Mouse (Mus musculus) CH12.LX (cell line): ENCODE data around the gene Prkcb. TPM values are rescaled to one million over a fixed set of nuclear protein-coding genes. Genes with fewer than 3 reads are reported as not detected.

ENCODE experiments used
- DNase-seq: peaks from one replicate; pipeline ENCODE4 v3.0.0-alpha.2; 2013; ENCODE audit errors: extremely low read depth
- H3K27ac ChIP-seq: 2 replicates; pipeline ENCODE4 v1.5.1; 2012; ENCODE audit warnings: low read depth, mild to moderate bottlenecking, control low read depth, moderate library complexity; ENCODE audit not compliant: insufficient read depth
- H3K27me3 ChIP-seq: replicated peaks from 2 replicates; pipeline ENCODE3; 2012; ENCODE audit warnings: inconsistent platforms
- H3K36me3 ChIP-seq, 2 experiments: replicated peaks in 1 of 2; 2 replicates each; pipeline versions ENCODE3 to v1.6.1; 2012; ENCODE audit warnings: inconsistent platforms in 1 of 2, low read length in 1 of 2, mild to moderate bottlenecking in 1 of 2, mixed read lengths in 1 of 2, moderate library complexity in 1 of 2; ENCODE audit not compliant: control insufficient read depth in 1 of 2, insufficient read depth in 1 of 2
- H3K4me1 ChIP-seq, 2 experiments: 2 replicates each; pipeline ENCODE4 v1.6.1; 2012; ENCODE audit warnings: inconsistent platforms in 1 of 2, moderate library complexity in 1 of 2; ENCODE audit not compliant: insufficient read depth in 2 of 2, control insufficient read depth in 1 of 2
- H3K4me2 ChIP-seq: 2 replicates; pipeline ENCODE4 v1.6.1; 2012; ENCODE audit warnings: low read depth, mild to moderate bottlenecking, control low read depth; ENCODE audit not compliant: poor library complexity, insufficient read depth, severe bottlenecking
- H3K4me3 ChIP-seq, 3 experiments: fragments of 150-350 bp in 1 of 3; sonication (generic) in 1 of 3; replicated peaks in 1 of 3; 2 replicates each; pipeline versions ENCODE3 to v1.5.1; 2011 to 2012; ENCODE audit warnings: low read depth in 2 of 3, low read length in 2 of 3, mild to moderate bottlenecking in 2 of 3, moderate library complexity in 2 of 3, control low read depth in 1 of 3, improper control_type of control experiment in 1 of 3, inconsistent platforms in 1 of 3, mixed read lengths in 1 of 3; ENCODE audit not compliant: poor library complexity in 1 of 3
- H3K79me2 ChIP-seq: replicated peaks from 2 replicates; pipeline ENCODE4 v1.6.1; 2012; ENCODE audit warnings: mild to moderate bottlenecking, moderate library complexity; ENCODE audit not compliant: control insufficient read depth, poor library complexity, insufficient read depth, severe bottlenecking; ENCODE audit errors: extremely low read depth
- H3K9ac ChIP-seq: 2 replicates; pipeline ENCODE4 v1.6.1; 2012; ENCODE audit warnings: low read depth, mild to moderate bottlenecking, control low read depth, moderate library complexity; ENCODE audit not compliant: insufficient read depth
- H3K9me3 ChIP-seq: replicated peaks from 2 replicates; pipeline ENCODE3; 2012; ENCODE audit warnings: low read length, inconsistent platforms, mixed read lengths
- BHLHE40 ChIP-seq: IDR thresholded peaks from 2 replicates; pipeline ENCODE4 v1.6.1; 2011; ENCODE audit warnings: mild to moderate bottlenecking, low read depth, low read length, improper control_type of control experiment
- CHD2 ChIP-seq: IDR thresholded peaks from 2 replicates; pipeline ENCODE4 v1.6.1; 2011; ENCODE audit warnings: low read length, improper control_type of control experiment
- E2F4 ChIP-seq: IDR thresholded peaks from 2 replicates; pipeline ENCODE4 v1.6.1; 2011; ENCODE audit warnings: low read depth, low read length, improper control_type of control experiment; ENCODE audit not compliant: insufficient replicate concordance
- ETS1 ChIP-seq: conservative IDR thresholded peaks from 2 replicates; pipeline ENCODE4 v1.6.1; 2012; ENCODE audit warnings: low read depth, mild to moderate bottlenecking, inconsistent platforms, low read length, improper control_type of control experiment, moderate library complexity
- GABPA ChIP-seq: IDR thresholded peaks from 2 replicates; pipeline ENCODE4 v1.6.1; 2012; ENCODE audit warnings: low read depth, low read length, improper control_type of control experiment, inconsistent platforms; ENCODE audit not compliant: insufficient replicate concordance
- IRF4 ChIP-seq: IDR thresholded peaks from 2 replicates; pipeline ENCODE4 v1.6.1; 2014; ENCODE audit warnings: low read depth, mild to moderate bottlenecking, inconsistent platforms, low read length, improper control_type of control experiment
- JUND ChIP-seq: conservative IDR thresholded peaks from 2 replicates; pipeline ENCODE4 v1.6.1; 2011; ENCODE audit warnings: low read depth, low read length, improper control_type of control experiment
- KAT2A ChIP-seq: IDR thresholded peaks from 2 replicates; pipeline ENCODE4 v1.6.1; 2012; ENCODE audit warnings: low read length, improper control_type of control experiment, inconsistent platforms; ENCODE audit not compliant: insufficient replicate concordance
- MAFK ChIP-seq: IDR thresholded peaks from 2 replicates; pipeline ENCODE4 v1.6.1; 2011; ENCODE audit warnings: low read length, improper control_type of control experiment; ENCODE audit not compliant: insufficient replicate concordance
- MAX ChIP-seq: IDR thresholded peaks from 2 replicates; pipeline ENCODE4 v1.6.1; 2011; ENCODE audit warnings: low read length, improper control_type of control experiment
- MEF2A ChIP-seq: IDR thresholded peaks from 2 replicates; pipeline ENCODE4 v1.6.1; 2014; ENCODE audit warnings: low read depth, mild to moderate bottlenecking, inconsistent platforms, low read length, improper control_type of control experiment, borderline replicate concordance
- NELFE ChIP-seq: IDR thresholded peaks from 2 replicates; pipeline ENCODE4 v1.6.1; 2011; ENCODE audit warnings: low read depth, low read length, improper control_type of control experiment
- POLR2AphosphoS2 ChIP-seq: IDR thresholded peaks from 2 replicates; pipeline ENCODE4 v1.6.1; 2011; ENCODE audit warnings: low read depth, low read length, improper control_type of control experiment
- SIN3A ChIP-seq: IDR thresholded peaks from 2 replicates; pipeline ENCODE4 v1.6.1; 2012; ENCODE audit warnings: low read length, improper control_type of control experiment, inconsistent platforms
- TBP ChIP-seq: conservative IDR thresholded peaks from 2 replicates; pipeline ENCODE4 v1.6.1; 2011; ENCODE audit warnings: low read depth, low read length, improper control_type of control experiment
- USF2 ChIP-seq: conservative IDR thresholded peaks from 2 replicates; pipeline ENCODE4 v1.6.1; 2011; ENCODE audit warnings: low read depth, low read length, improper control_type of control experiment
- ZMIZ1 ChIP-seq: IDR thresholded peaks from 2 replicates; pipeline ENCODE4 v1.6.1; 2012; ENCODE audit warnings: low read depth, mild to moderate bottlenecking, inconsistent platforms, low read length, improper control_type of control experiment
- ZNF384 ChIP-seq: IDR thresholded peaks from 2 replicates; pipeline ENCODE4 v1.6.1; 2012; ENCODE audit warnings: low read depth, low read length, improper control_type of control experiment, inconsistent platforms
- dilution Hi-C: fragments of 300-500 bp; cut with MboI; formaldehyde crosslinking; loops from 2 replicates; pipeline ENCODE4 v1.14.3; 2020; ENCODE audit warnings: low sequenced_read_pairs; ENCODE audit not compliant: extremely low pct_unique_long_range_greater_than_20kb, extremely low pct_ligation_motif_present
- in situ Hi-C: fragments of 300-500 bp; cut with MboI; formaldehyde crosslinking; loops from 3 replicates; pipeline ENCODE4 v1.14.3; 2019; ENCODE audit warnings: low sequenced_read_pairs, low pct_ligation_motif_present, low pct_unique_long_range_greater_than_20kb, mixed read lengths
- polyA plus RNA-seq: library from polyadenylated mRNA; unstranded; fragments of >175 nt; gene quantifications from 2 replicates; pipeline ENCODE4 v1.2.1, GENCODE M21; 2012; ENCODE audit warnings: low read depth; ENCODE audit not compliant: insufficient read length
- total RNA-seq, 2 experiments: library from RNA; depleted of rRNA; stranded (reverse); fragments of 300-350 nt in 1 of 2; fragments of >200 nt in 1 of 2; gene quantifications; 2 replicates each; pipeline ENCODE4 v1.2.3; 2012 to 2014

Gene Prkcb
- total and polyA plus RNA-seq, 3 experiments: 323 to 463 (median 337) TPM

DNA sequence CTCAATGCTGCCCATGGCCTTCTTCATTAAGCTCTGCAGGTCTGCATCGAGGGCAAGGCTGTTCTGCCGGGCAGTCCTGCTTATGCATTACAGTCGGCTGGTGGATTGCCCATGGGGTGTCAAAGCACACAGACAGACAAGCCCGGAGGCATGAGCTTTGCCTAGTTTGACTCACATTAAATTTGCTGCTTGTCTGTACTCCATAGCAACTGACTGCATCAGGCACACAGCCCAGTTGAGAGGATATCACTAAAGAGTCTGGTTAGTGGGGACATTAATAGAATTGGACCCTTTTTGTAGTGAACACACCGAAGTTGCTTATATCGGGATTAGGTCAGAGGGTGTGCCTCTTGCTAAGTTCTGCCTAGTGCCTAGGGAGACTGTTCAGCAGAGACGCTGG, 45.1 kb downstream of the Prkcb start:
- H3K36me3 ChIP-seq: peaks cover 24 to 88% of the 10 kb centered on the region in 2 experiments
- in situ Hi-C loops: no loop called here
- no peak for DNase-seq

DNA sequence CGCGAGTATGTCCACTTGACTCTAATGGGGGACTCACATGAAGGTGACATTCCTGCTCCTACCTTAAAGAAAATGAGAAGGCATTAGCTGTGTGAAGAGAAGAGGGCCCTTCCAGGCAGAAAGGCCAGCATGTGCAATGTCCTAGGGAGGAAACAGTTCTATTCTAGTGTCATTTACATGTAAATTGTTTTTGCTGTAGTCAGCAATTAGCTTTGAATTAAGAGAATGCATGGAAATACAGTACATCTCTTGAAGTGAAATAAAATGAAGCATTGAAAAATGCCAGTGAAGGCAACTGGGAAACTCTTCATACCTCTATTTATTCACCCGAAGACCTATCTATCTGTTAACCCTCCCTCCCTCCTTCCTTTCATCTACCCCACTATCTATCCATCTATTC, 48.8 kb downstream of the Prkcb start:
- DNase-seq: no peak
- Histone ChIP-seq H3K9me3 (no peaks in the 10 kb centered on the region), H3K4me3 (no peak overlapping the region), H3K79me2 (peaks cover 89% of the 10 kb centered on the region), H3K4me2 (no peak overlapping the region), H3K27ac (no peak overlapping the region), H3K27me3 (no peaks in the 10 kb centered on the region), H3K36me3 (peaks cover 36 to 90% of the 10 kb centered on the region in 2 experiments), H3K9ac (no peak overlapping the region), H3K4me1 (peaks cover 17 to 97% of the 10 kb centered on the region in 2 experiments)
- in situ Hi-C loops: no loop called here
- dilution Hi-C loops: no loop called here
- peak; percentile 70 for TF ChIP-seq MAFK
- no peak for TF ChIP-seq IRF4
- no peak for TF ChIP-seq ZNF384
- TF ChIP-seq BHLHE40: no peak

More for the DNA sequence above, 45.1 kb downstream of the Prkcb start:
- H3K27me3 ChIP-seq: no peaks in the 10 kb centered on the region
- no peaks in the 10 kb centered on the region for H3K9me3 ChIP-seq
- no peak overlapping the region for H3K9ac ChIP-seq
- dilution Hi-C loops: no loop called here
- no peak overlapping the region for H3K4me2 ChIP-seq
- H3K4me3 ChIP-seq: no peak overlapping the region
- H3K27ac ChIP-seq: no peak overlapping the region
- H3K4me1 ChIP-seq: peaks cover 34 to 99% of the 10 kb centered on the region in 2 experiments
- no peak for TF ChIP-seq NELFE
- TF ChIP-seq POLR2AphosphoS2: no peak
- TF ChIP-seq ZNF384: no peak
- no peak for TF ChIP-seq JUND
- no peak for TF ChIP-seq KAT2A
- TF ChIP-seq ZMIZ1: no peak
- no peak for TF ChIP-seq E2F4
- TF ChIP-seq MEF2A: no peak
- TF ChIP-seq SIN3A: no peak
- no peak for TF ChIP-seq USF2
- TF ChIP-seq GABPA: no peak
- no peak for TF ChIP-seq CHD2
- no peak for TF ChIP-seq TBP
- TF ChIP-seq ETS1: no peak
- no peak for TF ChIP-seq MAX
- peaks cover 89% of the 10 kb centered on the region for H3K79me2 ChIP-seq
